Mouse (Mus musculus): Measurements from ENCODE around the gene Gm37240.

Gm37240 gene

DNA sequence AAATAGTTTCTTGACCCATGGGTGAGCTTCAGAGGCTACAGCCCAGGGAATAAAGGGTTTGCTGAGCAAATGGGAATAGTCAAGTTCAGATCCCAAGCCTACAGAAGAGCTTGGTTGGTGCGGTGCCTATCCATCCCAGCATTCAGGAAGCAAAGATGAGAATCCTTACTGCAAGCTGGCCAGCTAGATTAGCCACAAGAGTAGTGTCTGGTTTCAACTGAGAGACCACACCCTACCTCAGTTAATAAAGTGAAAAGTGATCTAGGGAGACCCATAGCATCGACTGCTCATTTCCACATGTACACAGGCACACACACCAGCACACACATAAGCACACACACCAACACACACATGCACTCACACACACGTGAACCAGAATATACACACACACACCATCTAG, 145.6 kb downstream of the Gm37240 start:
- no peak for DNase-seq

DNA sequence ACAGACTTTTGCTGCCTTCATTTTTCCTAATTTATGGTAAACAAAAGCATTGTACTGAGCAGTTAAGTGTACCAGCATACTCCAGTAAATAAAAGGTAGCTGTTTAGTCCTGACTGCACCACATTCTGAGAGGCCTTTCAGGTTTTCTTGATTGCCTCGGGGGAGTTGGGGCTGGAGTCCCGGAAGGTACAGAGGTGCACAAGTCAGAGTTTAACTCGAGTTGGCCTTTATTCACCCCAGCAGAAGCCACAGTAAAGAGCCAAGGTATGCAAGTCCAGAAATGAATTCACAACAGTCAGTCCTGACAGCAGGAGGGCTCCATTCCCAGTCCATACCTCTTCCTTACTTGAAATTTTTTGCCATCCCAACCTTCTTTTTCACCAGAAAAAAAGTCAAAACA, 148.7 kb downstream of the Gm37240 start:
- no peak for DNase-seq

DNA sequence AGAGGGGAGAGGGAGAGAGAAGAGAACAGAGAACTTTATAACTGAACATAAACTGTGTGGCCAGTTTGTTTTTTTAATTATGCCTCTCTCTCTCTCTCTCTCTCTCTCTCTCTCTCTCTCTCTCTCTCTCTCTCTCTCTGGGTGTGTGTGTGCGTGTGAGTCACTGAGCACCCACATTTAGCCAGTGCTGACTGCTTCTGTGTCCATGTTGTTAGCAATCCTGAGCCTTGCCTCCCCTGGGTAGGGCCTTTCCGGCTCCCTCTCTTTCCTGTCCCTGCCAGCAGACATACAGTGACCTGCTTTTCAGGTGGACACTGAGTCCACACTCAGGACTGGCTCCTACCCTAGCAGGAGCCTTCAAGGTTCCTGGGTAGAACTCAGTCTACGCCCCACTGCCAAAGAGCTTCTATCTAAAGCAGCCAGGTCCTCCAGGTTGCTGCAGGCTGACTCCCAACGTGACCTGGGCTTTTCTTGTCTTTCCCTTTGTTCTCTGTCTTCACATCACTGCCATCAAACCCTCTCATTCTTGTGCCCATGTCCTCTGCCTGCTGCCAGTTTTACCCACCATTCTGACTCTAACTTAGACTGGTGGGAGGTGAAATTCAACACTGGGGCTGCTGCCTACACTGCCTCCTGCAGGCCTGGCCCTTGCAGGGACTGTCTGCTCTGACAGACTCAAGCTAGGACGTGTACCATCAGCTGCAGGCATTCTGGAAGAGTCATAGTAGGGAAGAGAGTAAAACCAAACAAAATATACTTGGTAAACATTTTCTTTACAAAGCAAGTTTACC, 153.2 kb downstream of the Gm37240 start:
- no peak for DNase-seq

DNA sequence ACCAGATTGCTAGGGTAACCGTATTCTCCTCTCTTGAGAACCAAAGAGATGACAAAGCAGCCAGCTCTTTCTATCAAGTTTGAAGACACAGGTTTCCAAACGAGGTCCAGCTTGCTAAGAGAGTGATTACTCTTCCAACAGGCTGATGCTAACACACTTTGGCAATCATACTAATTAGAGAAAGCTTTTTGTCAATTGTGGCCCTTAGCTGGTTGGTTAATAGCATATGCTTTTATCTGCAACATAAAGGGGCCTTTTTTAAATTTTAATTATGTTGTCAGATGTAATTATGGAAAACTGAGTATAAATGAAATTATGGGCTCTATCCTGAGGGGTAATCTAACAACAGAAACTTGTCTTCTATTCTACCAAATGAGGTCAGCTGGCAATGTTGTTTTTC, 160.1 kb downstream of the Gm37240 start:
- DNase-seq: no peak

DNA sequence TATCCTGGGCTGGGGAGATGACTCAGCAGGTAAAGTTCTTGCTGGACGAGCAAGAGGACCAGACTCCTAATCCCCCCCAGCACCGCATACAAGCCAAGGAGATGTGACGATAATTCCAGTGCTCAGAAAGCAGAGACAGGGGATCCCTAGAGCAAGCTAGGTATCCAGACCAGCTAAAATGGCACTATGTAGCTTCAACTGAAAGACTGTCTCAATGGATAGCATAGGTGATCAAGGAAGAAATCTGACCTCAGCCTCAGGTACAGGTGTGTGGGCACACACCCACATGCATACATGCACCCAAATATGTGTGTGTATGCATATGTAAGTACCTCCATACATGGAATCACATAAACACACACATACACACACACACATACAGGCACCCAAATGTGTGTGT, 161.3 kb downstream of the Gm37240 start:
- no peak for DNase-seq

DNA sequence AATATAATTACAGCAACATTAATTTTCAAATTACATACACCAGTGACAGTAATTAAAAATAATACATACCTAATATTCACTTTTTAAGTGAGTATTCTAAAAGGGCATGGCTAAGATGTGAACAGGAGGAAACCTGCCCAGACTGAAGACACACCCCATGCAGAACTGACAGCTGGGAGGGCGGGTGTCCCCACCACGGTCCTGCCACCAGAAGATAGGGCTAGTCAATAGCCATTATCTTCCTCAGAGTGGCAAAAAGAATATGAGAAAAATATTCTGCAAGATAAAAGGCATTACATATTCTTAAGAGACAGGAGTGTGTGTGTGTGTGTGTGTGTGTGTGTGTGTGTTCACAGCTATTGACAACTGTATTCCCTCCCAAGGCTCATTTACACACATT, 162.2 kb downstream of the Gm37240 start:
- DNase-seq: no peak

DNA sequence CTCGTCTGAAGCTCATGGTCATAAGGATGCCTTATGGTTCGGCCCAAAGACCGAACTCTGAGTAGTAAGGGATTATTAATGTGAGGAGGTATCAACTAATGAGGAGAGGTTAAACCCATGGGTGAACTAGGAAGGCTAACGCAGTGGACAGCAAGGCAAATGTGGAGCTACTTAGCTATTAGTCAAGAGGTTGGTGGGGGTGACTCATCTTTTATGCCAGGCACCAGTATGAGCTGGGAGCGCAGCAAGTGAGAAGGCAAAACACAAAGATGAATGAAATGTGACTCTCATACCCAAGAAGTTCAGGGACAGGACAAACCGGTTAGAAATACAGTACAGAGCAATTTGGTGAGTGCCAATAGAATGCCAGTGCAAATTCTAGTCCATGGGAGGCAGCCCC, 164.7 kb downstream of the Gm37240 start:
- no peak for DNase-seq

DNA sequence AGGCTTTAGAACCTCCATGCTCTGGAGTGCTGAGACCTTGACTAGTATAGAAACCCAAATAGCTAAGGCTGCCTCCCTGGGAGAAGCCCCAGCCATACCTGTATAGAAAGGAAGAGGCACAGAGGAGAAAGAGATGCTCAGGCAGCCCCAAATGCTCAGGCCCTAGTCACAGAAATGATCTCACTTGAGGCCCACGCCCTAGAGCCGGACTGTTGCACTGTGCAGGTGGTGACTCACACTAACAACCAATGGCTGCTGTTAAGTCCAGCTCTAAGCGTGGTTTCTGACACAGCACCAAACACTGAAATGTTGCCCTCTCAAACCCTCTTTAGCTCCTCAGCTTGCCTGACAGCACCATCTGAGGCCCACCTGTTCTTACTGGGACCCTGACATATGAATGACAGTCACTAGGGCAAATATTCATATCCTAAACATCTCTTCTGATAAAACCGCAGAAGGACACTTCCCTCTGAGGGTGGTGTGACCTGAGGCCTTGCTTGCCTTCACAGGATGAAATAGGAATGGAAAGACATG, 171.5 kb downstream of the Gm37240 start:
- no peak for DNase-seq

DNA sequence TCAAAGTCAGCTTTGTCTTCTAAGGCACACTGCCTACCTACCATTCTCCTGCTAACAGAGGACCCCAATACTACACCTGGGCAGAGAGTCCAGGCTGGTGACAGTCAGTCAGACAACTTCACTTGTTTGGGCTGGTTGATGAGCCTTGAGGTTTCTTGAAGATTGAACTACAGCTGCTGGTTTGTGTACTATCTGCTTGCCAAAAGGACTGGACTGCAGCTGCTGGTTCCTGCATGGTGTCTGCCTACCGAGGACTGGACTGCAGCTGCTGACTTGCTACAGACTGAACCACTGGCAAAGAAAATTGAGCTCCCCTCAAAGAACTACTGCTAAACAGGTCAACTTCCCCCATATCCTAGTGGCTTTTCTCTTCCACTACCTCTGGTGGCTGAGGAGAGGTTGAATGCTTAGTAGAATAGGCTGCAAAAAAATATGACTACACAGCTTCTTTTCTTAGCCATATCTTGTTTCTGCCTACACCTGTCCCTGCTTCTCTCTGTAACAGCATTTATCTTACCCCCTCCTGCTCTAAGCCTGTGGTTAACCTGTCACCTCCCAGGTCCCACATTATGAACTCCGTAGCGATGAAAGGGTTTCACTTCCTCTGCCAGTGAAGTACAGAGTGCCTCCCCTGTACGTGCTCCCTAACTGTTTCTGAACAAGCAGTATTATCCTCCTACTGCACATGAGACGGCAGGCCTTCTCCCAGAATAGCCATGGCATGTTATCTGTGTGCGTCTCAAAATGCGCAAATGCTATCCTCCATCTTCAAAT, 173.2 kb downstream of the Gm37240 start:
- no peak for DNase-seq

DNA sequence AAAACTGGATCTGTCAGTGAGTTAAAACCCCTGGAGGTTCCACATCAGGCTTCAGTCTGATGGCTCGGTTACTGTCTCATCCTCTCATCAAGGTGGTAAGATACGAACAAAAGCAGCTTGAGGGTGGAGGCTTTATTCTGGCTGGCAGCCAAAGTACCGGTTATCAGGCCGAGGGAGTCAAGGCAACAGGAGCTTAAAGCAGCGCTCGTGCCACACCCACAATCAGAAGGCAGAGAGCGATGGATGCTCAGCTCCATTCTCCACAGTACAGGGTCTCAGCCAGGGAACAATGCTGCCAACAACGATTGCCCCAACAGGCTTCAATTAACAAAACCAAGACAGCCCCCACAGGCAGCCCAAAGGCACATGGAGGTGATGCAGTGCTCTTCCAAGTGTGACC, 176.6 kb downstream of the Gm37240 start:
- no peak for DNase-seq

DNA sequence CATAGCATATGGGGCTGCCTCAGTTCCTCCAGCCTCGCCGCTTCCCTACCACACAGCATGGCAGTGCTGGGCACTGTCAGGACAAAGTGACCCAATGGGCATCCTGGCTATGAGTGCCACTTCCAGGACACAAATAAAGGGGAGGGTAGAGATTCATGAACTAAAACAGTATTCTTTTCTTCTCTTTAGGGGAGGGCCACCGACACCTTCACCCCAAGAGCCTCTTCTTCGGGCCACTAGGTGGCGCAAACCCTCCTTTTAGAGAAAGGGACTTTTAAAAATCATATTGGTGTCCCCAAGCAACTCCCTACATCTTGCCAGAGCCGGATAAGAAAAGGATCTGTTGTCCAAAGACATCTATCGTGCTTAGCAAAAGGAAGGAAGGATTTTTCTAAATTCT, 179.9 kb downstream of the Gm37240 start:
- peak; percentile 41 for DNase-seq

DNA sequence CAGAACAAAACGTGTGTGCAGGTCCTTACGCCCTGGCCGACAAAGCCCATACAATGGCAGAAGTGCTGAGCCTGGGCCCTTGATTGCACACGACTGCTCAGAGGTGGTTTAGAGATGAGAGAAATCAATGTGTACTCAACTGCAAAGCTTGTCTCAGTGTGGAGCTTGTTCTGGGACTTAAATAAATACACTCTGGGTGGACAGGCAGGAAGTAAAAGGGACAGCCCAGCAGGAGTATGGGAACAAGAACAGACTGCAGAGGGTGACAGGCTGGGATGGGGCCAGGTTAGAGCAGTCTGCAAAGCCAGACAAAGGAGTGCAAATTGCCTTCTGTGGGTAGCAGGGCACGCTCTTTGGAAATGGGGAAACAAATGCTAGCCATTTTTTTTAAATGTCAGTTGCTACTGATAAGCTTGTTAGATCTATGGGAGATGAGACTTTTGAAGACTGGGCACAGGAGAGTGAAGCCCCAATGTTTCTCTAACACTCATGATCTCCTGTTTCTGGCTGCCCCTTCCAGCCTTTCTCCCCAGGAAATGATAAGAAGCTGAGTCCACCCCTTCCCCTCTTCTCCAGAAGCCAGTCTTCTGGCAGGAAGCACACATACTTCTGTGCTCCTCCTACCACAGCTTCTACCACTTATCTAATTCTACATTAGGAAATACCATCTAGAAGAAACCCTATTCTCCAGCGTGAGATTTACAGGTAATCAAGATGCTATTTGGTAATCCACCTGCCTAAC, 184.0 kb downstream of the Gm37240 start:
- DNase-seq: no peak

DNA sequence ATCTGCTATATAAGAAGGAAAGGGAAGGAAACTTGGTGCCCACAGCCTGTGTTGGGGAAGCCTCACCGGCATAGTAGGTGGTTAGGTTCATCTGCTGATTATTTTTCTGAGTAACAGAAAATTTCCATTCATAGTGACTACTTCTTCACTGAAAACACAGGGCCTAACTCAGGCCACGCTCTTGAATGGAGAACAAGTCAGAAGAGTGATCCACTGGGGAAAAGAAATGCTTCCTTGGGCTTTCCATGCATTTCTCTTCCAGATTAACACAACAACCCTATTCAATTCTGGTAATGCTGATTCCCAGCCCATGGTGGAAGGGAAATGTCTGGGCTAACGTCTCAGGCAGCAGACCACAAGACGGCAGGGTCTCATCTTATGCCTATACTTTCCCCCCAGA, 188.8 kb downstream of the Gm37240 start:
- DNase-seq: no peak

DNA sequence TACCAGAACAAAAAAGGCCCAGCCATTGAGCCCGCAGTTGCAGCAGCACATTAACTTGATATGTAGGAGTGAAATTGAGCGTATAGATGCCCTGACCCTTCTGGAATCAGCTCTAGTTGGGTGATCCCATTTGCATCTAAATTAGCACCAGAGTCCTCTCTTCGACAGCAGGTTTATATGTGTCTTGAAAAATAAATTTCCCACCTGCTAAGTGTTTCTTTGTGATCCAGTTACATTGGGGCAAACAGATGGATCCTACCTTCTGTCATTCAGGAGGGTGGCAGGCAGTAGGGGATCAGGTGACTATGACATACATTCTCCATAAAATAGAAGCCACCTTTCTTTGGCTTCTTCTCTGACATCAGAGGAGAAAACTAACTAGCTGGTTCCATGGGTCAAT, 192.3 kb downstream of the Gm37240 start:
- DNase-seq: no peak

DNA sequence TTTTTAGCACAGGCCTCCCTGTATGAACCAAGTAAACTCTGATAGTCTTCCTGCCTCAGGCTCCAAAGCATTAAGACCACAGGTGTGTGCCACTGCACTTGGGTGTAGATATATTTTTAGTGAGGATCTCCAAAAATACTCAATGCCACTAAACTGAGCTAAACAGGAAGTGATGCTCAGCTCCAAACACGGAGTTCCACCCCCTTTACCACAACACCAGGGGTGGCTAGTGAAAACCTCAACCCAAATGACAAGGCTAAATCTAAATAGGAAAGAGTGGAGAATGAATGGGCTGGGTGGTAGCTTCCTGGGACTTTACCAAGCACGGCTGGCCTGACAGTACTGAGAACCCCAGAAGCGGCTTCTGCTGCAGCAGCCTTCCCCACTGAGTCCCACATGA, 194.3 kb downstream of the Gm37240 start:
- no peak for DNase-seq

DNA sequence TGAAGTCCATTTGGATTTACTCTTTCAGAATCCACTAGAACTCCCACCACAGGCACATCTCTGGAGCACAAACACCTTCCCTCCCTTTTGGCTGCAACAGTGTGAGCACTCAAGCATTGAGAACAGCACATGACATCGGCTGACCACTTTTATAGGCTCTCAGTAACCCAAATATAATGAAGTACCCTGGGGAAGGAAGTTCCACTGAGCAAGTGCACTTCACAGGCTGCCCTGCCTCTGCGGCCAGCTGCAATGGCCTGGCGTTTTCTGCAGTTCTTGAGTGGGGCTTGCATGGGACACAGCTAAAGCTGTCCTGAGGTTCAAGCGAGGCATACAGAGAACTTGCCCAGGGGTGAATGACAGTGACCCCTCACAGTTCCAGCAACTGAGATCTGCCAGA, 196.2 kb downstream of the Gm37240 start:
- no peak for DNase-seq

DNA sequence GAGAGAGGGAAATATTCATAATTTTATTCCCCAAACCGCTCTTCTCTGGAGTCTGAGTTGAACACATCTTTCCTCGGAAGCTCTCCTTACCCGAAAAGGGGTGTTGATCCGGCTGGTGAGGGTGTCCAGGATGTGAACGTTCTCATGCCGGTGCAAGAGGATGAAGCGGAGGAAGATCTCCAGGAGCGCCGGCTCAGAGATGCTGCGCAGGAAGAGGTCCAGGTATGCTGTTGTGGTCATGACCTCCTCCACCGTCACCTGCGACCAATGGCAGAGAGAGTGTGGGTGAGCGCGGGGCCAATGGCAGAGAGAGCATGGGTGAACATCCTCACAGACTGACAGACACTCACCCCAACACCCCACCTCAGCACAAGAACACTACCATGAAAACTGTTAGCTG, 199.0 kb downstream of the Gm37240 start:
- DNase-seq: no peak

DNA sequence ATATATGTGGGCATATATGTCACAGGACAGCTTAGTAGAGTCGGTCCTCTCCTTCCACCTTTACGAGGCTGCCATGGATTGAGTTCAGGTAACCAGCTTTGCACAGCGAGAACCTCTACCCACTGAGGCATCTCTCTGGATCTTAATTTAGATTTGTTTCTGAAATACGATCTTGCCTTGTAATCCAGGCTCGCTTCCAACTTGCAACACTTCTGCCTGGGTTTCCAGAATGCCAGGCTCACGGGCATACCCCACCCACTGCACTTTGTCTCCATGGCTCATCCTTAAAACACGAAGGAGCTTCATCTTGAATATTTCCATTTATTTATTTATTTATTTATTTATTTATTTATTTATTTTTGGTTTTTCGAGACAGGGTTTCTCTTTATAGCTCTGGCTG, 202.0 kb downstream of the Gm37240 start:
- no peak for DNase-seq

DNA sequence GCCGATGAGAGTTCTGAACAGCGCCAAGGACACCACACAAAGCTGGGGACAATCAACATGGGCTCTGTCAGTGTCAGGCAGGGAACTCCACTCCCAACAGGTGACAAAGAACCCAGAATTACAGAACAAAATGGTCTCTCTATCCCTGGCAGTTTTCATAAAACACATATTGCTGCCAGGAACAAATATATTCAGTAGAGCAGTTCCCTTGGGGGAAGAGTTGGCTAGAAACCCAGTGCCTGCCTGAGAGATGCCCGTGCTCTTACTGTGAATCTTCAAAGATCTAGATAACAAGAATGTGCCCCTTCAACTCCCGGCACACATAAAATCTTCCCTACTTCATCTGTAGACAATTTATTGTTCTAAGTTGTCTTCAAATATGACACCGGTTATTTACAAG, 203.7 kb downstream of the Gm37240 start:
- no peak for DNase-seq

DNA sequence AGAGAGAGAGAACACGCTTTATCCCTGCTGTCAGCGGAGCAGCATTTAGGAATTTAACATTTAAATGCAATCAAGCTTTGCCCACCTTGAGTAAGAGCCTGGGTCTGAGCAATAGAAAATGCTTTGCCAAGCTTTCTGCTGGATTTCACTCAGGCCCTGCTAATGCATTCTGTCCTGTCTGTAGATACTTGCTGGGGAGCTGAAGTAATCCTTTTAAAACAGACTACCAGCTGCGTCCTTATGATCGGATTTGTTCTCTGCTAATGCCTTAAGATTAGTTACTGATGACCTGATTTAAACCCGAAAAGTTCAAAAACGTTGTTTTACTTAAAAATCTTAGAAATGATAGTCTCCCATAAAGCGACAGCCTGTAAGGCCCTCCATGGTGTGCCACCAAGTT, 206.2 kb downstream of the Gm37240 start:
- no peak for DNase-seq

DNA sequence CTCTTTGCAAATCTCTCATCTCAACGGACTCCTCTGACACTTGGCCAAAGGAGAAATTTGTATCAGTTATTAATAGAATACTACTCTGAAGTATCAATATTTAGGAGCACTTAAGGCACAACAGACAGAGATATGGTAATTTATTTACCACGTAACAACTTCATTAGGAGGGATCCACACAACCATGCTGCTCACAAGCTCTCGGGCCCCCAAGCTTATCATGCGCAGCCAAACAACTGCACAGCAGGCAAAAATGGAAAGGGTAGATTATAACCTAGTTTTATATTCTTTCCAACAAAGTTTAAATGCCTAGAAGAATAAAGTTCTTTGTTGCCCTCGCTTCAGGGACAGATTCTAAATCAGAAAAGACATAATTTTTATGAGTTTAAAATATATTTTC, 207.4 kb downstream of the Gm37240 start:
- DNase-seq: no peak

DNA sequence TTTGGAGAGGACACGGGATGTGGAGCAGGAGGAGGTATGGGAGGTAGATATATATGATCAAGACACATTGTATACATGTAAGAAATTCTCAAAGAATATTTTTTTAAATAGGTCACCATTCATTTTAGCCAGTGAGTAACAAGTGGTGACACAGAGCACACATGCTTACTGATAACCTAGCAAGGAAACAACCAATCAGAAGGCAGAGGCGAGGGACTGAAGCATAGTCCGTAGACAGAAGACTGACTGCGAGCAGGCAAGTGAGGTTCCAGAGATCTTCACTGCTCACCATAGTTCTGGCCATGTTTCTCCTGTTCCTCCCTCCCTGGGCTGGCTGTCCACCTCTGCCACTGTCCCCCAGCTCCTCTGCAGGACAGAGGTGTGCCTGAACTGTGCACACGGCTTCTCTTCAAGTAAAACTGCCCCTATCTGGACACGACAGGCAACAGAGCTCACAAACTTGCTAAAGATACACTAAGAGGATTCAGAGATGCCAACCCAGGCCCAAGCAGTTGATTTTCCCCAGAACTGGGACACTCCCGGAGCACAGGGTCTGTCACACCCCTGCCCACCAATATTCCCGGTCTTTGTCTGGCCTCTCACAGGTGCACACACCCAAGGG, 207.9 kb downstream of the Gm37240 start:
- DNase-seq: no peak

DNA sequence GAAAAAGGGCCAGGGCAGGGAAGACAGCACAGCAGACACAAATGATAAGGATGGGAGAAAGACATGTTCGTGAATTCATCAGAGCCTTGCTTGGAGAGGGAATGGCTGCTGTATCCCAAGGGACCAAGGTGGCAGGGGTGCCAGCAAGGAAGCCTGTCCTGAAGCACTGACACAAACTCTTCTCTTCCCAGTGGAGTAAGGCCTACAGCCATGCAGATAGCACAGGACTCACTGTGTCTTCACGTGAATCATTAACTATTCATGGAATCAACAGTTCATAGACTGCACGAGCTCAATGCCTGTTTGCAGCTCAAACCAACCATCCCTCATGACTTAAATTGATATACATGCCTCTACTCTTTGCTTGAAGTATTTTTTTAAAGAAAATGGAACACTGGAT, 209.4 kb downstream of the Gm37240 start:
- no peak for DNase-seq
